Mouse (Mus musculus): Measurements from ENCODE around the gene Mycbpap. TPM values are rescaled to one million over a fixed set of nuclear protein-coding genes. Genes with fewer than 3 reads are reported as not detected.
A peak's percentile ranks its signal among the peaks of the same experiment; 100 is the strongest.

The Mycbpap gene
- 1.6 and 2.1 TPM in 2 replicates for polyA plus RNA-seq (2014; fragmentation: Nextera tagmentation; extraction: Ambion mirVana)

DNA sequence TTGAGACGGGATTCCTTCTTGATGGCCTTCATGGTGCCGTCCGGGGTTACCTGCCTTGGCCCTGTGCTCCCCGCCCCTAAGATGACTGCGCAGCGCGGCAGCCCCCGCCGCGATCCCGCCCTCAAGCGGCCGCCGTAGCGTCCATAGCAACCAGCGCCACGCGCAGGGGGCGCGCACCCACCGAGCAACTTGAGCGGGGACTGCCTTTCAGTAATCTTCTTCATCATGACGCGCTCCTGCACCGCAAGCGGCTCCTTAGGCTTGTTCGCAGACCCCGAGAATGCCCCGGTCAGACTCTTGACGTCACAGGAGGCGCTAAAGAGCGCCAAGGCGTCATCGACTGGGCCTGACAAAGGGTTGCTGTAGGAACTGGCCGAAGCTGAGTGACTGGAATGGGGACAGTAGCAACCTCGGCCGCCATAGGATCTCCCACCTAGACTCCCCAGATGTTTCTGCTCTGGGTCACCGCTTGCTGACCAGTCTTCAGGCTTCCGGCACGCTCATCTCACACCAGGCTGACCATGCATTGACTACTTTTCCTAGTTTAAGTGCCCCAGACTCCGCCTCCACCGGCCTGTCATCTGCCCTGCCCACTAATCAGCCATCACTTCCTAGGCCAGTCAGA, at the start of gene Mycbpap:
Gene Mycbpap, minus strand, starts transcription at position 524 of the 625 bp plus-strand sequence.
- H3K4me2 ChIP-seq (replicated peaks; ENCODE audit: low read depth, low read length), result peak within 1 kb of the TSS; percentile 67
- H3K36me3 ChIP-seq (ENCODE audit: control insufficient read depth, insufficient read depth, low read length), result no peaks in the 10 kb centered on the region
- peaks cover 10% of the 10 kb centered on the region; the same call in 1 of the 2 replicates for H3K4me1 ChIP-seq (ENCODE audit: control insufficient read depth, insufficient read depth, low read length)
- no peaks in the 10 kb centered on the region for H3K27me3 ChIP-seq (ENCODE audit: control insufficient read depth, insufficient read depth, low read length)
- H3K4me3 ChIP-seq (ENCODE audit: low read depth, low read length), result peak within 1 kb of the TSS; percentile 50
- ATAC-seq (ENCODE audit: insufficient number of reproducible peaks, insufficient read depth, low FRiP score, low read depth), result peak; percentile 70
- no peaks in the 10 kb centered on the region for H3K9me3 ChIP-seq (ENCODE audit: control insufficient read depth, low read depth, low read length)
- under 1% methylated on average over 42 of the region's 42 CpGs for WGBS
- H3K9ac ChIP-seq (replicated peaks; ENCODE audit: low read depth, low read length), result peak within 1 kb of the TSS; percentile 18
- no peak within 1 kb of the TSS for H3K27ac ChIP-seq (ENCODE audit: low read length)

DNA sequence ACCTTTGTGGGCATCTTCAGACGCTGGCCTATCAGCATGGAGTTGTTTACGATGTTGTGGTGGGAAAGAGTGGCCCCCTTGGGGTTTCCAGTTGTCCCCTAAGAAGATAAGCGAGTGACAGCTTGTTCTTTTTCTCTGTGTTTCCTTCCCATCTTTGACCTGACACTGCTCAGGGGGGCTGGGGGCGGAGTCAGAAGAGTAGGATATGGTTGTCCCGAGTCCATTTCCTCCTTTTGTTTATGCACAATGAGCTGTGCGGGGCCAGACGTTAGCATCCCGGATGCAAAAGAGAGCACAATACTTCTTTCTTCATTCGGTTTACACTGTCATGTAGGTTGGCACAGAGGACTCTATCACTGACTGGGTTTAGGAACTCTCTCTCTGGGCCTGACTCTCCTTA, 49.1 kb upstream of the Mycbpap start:
- Histone ChIP-seq H3K9me3 (ENCODE audit: control insufficient read depth, low read depth, low read length) (no peaks in the 10 kb centered on the region), H3K4me2 (replicated peaks; ENCODE audit: low read depth, low read length) (no peak overlapping the region), H3K4me1 (ENCODE audit: control insufficient read depth, insufficient read depth, low read length) (no peaks in the 10 kb centered on the region), H3K4me3 (ENCODE audit: low read depth, low read length) (no peak overlapping the region), H3K9ac (replicated peaks; ENCODE audit: low read depth, low read length) (no peak overlapping the region), H3K27ac (ENCODE audit: low read length) (no peak overlapping the region), H3K27me3 (ENCODE audit: control insufficient read depth, insufficient read depth, low read length) (no peaks in the 10 kb centered on the region), H3K36me3 (ENCODE audit: control insufficient read depth, insufficient read depth, low read length) (no peaks in the 10 kb centered on the region; the same call in 1 of the 2 replicates)
- ATAC-seq (ENCODE audit: insufficient number of reproducible peaks, insufficient read depth, low FRiP score, low read depth), result no peak
- WGBS, result 59% methylated on average over 9 of the region's 9 CpGs

DNA sequence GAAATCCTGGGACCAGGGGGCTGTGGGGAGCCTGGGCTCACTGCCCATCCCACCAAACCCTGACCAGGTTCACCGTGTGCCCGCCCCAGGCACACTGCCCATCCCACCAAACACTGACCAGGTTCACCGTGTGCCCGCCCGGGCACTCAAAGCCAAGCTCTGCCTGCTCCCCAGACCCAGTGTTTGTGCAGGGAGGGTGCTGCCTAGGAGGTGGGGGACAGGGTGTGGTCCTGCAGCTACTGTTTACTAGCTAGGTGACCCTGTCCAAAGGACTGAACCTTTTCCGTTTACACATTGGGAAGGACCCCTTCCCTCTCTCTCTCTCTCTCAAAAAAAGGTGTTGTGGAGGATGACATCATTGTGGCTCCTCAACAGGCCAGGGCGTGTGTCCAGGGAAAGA, 45.8 kb upstream of the Mycbpap start:
- H3K36me3 ChIP-seq (ENCODE audit: control insufficient read depth, insufficient read depth, low read length), result no peaks in the 10 kb centered on the region; the same call in 1 of the 2 replicates
- H3K4me3 ChIP-seq (ENCODE audit: low read depth, low read length), result no peak overlapping the region
- 0 out of 2 replicates have a peak, but pooled peaks cover 6% of the 10 kb centered on the region for H3K4me1 ChIP-seq (ENCODE audit: control insufficient read depth, insufficient read depth, low read length)
- no peak for ATAC-seq (ENCODE audit: insufficient number of reproducible peaks, insufficient read depth, low FRiP score, low read depth)
- H3K4me2 ChIP-seq (replicated peaks; ENCODE audit: low read depth, low read length), result no peak overlapping the region
- no peaks in the 10 kb centered on the region for H3K9me3 ChIP-seq (ENCODE audit: control insufficient read depth, low read depth, low read length)
- 0 out of 2 replicates have a peak, but pooled peaks cover 3% of the 10 kb centered on the region for H3K27me3 ChIP-seq (ENCODE audit: control insufficient read depth, insufficient read depth, low read length)
- no peak overlapping the region for H3K9ac ChIP-seq (replicated peaks; ENCODE audit: low read depth, low read length)
- WGBS, result 84% methylated on average over 7 of the region's 7 CpGs
- no peak overlapping the region for H3K27ac ChIP-seq (ENCODE audit: low read length)

DNA sequence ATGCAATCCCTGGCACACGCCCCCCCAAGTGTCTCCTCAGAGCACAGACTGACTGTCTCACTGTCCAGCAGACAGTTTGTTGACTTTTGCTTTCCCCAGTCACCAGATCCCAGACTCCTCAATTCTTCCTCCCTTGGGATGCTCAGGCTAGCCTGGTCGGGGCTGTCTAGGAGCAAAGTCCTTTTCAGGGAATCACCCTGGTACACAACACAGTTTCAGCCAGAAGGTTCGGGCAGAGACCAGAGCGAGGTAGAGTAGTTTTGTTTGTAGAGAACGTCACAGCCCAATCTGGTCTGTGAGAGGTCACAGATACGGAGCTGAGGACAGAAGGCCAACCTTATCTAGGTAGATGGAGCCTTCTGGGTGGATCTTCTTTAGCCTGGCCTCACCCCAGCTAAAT, 45.0 kb upstream of the Mycbpap start:
- WGBS, result 60% methylated on average over 6 of the region's 6 CpGs
- Histone ChIP-seq H3K4me2 (replicated peaks; ENCODE audit: low read depth, low read length) (no peak overlapping the region), H3K36me3 (ENCODE audit: control insufficient read depth, insufficient read depth, low read length) (no peaks in the 10 kb centered on the region; the same call in 1 of the 2 replicates), H3K4me3 (ENCODE audit: low read depth, low read length) (no peak overlapping the region), H3K27ac (ENCODE audit: low read length) (no peak overlapping the region), H3K9me3 (ENCODE audit: control insufficient read depth, low read depth, low read length) (no peaks in the 10 kb centered on the region), H3K9ac (replicated peaks; ENCODE audit: low read depth, low read length) (no peak overlapping the region), H3K27me3 (ENCODE audit: control insufficient read depth, insufficient read depth, low read length) (0 out of 2 replicates have a peak, but pooled peaks cover 3% of the 10 kb centered on the region), H3K4me1 (ENCODE audit: control insufficient read depth, insufficient read depth, low read length) (0 out of 2 replicates have a peak, but pooled peaks cover 6% of the 10 kb centered on the region)
- no peak for ATAC-seq (ENCODE audit: insufficient number of reproducible peaks, insufficient read depth, low FRiP score, low read depth)

DNA sequence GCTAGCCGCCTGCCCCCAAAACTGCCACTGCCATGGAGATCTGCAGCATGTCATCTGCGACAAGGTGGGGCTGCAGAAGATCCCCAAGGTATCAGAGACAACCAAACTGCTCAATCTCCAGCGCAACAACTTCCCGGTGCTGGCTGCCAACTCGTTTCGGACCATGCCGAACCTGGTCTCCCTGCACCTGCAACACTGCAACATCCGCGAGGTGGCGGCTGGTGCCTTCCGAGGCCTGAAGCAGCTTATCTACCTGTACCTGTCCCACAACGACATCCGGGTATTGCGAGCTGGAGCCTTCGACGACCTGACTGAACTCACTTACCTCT, 43.6 kb upstream of the Mycbpap start:
- H3K4me2 ChIP-seq (replicated peaks; ENCODE audit: low read depth, low read length), result peak overlapping the region; percentile 38
- H3K4me3 ChIP-seq (ENCODE audit: low read depth, low read length), result peak overlapping the region; percentile 13; the same call in 1 of the 2 replicates
- H3K27ac ChIP-seq (ENCODE audit: low read length), result no peak overlapping the region; the same call in 1 of the 2 replicates
- H3K27me3 ChIP-seq (ENCODE audit: control insufficient read depth, insufficient read depth, low read length), result 0 out of 2 replicates have a peak, but pooled peaks cover 3% of the 10 kb centered on the region
- 0 out of 2 replicates have a peak, but pooled peaks cover 6% of the 10 kb centered on the region for H3K4me1 ChIP-seq (ENCODE audit: control insufficient read depth, insufficient read depth, low read length)
- no peaks in the 10 kb centered on the region; the same call in 1 of the 2 replicates for H3K36me3 ChIP-seq (ENCODE audit: control insufficient read depth, insufficient read depth, low read length)
- ATAC-seq (ENCODE audit: insufficient number of reproducible peaks, insufficient read depth, low FRiP score, low read depth), result no peak
- H3K9ac ChIP-seq (replicated peaks; ENCODE audit: low read depth, low read length), result 0 out of 2 replicates have a peak overlapping the region, but pooled peaks have one; percentile 14
- whole genome bisulfite sequencing, result 13% methylated on average over 16 of the region's 16 CpGs
- no peaks in the 10 kb centered on the region for H3K9me3 ChIP-seq (ENCODE audit: control insufficient read depth, low read depth, low read length)

DNA sequence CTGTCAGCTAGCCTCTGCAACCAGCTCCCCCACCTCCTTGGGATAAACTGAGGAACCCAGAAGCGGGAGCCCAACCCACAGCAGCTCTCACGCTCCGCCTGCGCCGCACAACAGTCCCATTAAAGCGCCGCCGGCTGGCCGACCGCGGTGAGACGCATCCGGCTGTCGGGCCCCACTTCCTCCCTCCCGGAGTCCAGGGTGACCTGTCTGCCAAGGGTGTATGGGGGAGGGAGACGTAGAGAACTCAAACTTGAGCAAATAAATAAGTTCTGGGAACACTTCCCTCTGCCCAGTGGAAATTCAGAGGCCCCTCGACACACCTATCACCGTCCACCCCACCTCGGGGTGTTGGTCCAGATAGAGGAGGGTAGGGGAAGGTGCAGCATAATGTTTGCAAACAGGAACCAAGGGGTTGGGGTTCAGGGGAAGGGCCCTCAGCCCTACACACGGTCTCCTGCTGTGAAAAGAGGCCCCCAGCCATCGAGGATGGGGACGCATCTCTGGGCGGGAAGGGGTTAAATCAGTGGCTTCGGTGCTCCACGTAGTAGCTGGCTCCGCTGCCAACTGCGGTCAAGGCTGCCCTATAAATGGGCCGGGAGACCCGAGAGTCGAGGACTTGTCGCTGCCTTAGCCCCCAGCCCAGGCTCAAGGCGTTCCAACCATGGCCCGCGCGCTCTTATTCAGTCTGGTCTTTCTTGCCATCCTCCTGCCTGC, 43.1 kb upstream of the Mycbpap start, which contains the start of gene Chad:
Gene Chad, plus strand, starts transcription at position 611 of the 714 bp plus-strand sequence.
- peak; percentile 71 for ATAC-seq (ENCODE audit: insufficient number of reproducible peaks, insufficient read depth, low FRiP score, low read depth)
- WGBS, result 7% methylated on average over 35 of the region's 35 CpGs

DNA sequence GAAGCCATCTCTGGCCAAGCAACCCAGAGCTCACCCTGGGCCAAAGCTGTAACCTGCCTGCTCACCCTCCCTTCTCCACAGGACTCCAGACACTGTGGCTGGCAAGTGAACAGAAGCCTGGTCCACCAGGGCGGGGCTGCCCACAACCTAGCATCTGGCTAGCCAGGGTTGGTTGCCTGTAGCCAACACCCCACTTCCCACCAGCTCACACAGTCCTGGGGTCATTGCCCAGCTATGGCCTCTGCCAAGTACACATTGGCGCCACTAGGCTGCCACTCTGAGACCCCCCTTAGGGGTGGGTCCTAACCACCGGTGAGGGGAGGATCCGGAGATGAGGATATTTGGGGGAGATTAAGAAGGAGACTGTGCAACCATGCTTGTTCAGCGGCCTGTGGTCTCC, 42.3 kb upstream of the Mycbpap start:
- H3K36me3 ChIP-seq (ENCODE audit: control insufficient read depth, insufficient read depth, low read length), result no peaks in the 10 kb centered on the region; the same call in 1 of the 2 replicates
- peak overlapping the region; percentile 38 for H3K4me2 ChIP-seq (replicated peaks; ENCODE audit: low read depth, low read length)
- no peak overlapping the region for H3K27ac ChIP-seq (ENCODE audit: low read length)
- no peaks in the 10 kb centered on the region for H3K9me3 ChIP-seq (ENCODE audit: control insufficient read depth, low read depth, low read length)
- peak; percentile 7; the same call in 1 of the 2 replicates for ATAC-seq (ENCODE audit: insufficient number of reproducible peaks, insufficient read depth, low FRiP score, low read depth)
- H3K9ac ChIP-seq (replicated peaks; ENCODE audit: low read depth, low read length), result no peak overlapping the region
- 43% methylated on average over 5 of the region's 5 CpGs for WGBS
- 0 out of 2 replicates have a peak, but pooled peaks cover 6% of the 10 kb centered on the region for H3K4me1 ChIP-seq (ENCODE audit: control insufficient read depth, insufficient read depth, low read length)
- 0 out of 2 replicates have a peak, but pooled peaks cover 3% of the 10 kb centered on the region for H3K27me3 ChIP-seq (ENCODE audit: control insufficient read depth, insufficient read depth, low read length)
- H3K4me3 ChIP-seq (ENCODE audit: low read depth, low read length), result no peak overlapping the region

More for the DNA sequence above, 43.1 kb upstream of the Mycbpap start, which contains the start of gene Chad:
- Histone ChIP-seq H3K9ac (replicated peaks; ENCODE audit: low read depth, low read length) (0 out of 2 replicates have a peak within 1 kb of the TSS, but pooled peaks have one; percentile 14), H3K4me1 (ENCODE audit: control insufficient read depth, insufficient read depth, low read length) (0 out of 2 replicates have a peak, but pooled peaks cover 6% of the 10 kb centered on the region), H3K36me3 (ENCODE audit: control insufficient read depth, insufficient read depth, low read length) (no peaks in the 10 kb centered on the region; the same call in 1 of the 2 replicates), H3K4me3 (ENCODE audit: low read depth, low read length) (peak within 1 kb of the TSS; percentile 13; the same call in 1 of the 2 replicates), H3K9me3 (ENCODE audit: control insufficient read depth, low read depth, low read length) (no peaks in the 10 kb centered on the region), H3K27ac (ENCODE audit: low read length) (no peak within 1 kb of the TSS; the same call in 1 of the 2 replicates), H3K27me3 (ENCODE audit: control insufficient read depth, insufficient read depth, low read length) (0 out of 2 replicates have a peak, but pooled peaks cover 3% of the 10 kb centered on the region), H3K4me2 (replicated peaks; ENCODE audit: low read depth, low read length) (peak within 1 kb of the TSS; percentile 38)

DNA sequence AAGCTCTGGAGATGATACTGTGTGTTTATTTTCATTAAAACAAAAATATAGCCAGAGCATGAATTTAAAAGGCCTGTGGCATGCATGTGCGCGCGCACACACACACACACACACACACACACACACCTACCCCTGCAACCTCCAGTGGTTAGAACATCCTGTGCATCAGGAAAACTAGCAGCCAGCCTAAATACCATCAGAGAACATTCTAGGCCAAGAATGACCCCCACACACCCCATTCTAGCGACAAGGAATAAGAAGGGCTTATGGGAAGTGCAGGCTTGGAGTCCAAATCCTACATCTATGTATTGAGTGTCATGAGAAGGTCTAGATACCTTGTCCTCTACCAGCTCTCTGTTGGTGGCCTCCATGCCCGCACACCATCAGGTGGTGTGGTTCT, 41.8 kb upstream of the Mycbpap start:
- no peak for ATAC-seq (ENCODE audit: insufficient number of reproducible peaks, insufficient read depth, low FRiP score, low read depth)
- H3K9me3 ChIP-seq (ENCODE audit: control insufficient read depth, low read depth, low read length), result no peaks in the 10 kb centered on the region

More for the DNA sequence above, 41.8 kb upstream of the Mycbpap start:
- Histone ChIP-seq H3K36me3 (ENCODE audit: control insufficient read depth, insufficient read depth, low read length) (no peaks in the 10 kb centered on the region; the same call in 1 of the 2 replicates), H3K4me1 (ENCODE audit: control insufficient read depth, insufficient read depth, low read length) (0 out of 2 replicates have a peak, but pooled peaks cover 6% of the 10 kb centered on the region), H3K27ac (ENCODE audit: low read length) (no peak overlapping the region), H3K4me2 (replicated peaks; ENCODE audit: low read depth, low read length) (no peak overlapping the region), H3K4me3 (ENCODE audit: low read depth, low read length) (no peak overlapping the region), H3K27me3 (ENCODE audit: control insufficient read depth, insufficient read depth, low read length) (0 out of 2 replicates have a peak, but pooled peaks cover 3% of the 10 kb centered on the region), H3K9ac (replicated peaks; ENCODE audit: low read depth, low read length) (no peak overlapping the region)
- 97% methylated on average over 5 of the region's 5 CpGs for WGBS
